Mouse (Mus musculus): ENCODE measurements around the gene Jmjd1c. TPM values are rescaled to one million over a fixed set of nuclear protein-coding genes. Genes with fewer than 3 reads are reported as not detected.

The Jmjd1c gene
- polyA plus RNA-seq, 1 experiment from 2014 or later: 59.5 TPM

- ATAC-seq (ENCODE audit: low FRiP score) (no peak), DNase-seq (ENCODE audit: low spot score) (peak; percentile 33)
- H3K4me1 ChIP-seq (replicated peaks; ENCODE audit: control insufficient read depth, insufficient read depth, low read length): peaks cover 17% of the 10 kb centered on the region
- H3K9ac ChIP-seq: peak overlapping the region; percentile 56
- no peaks in the 10 kb centered on the region for H3K36me3 ChIP-seq (replicated peaks; ENCODE audit: control insufficient read depth, insufficient read depth)
- no peaks in the 10 kb centered on the region for H3K9me3 ChIP-seq (ENCODE audit: control insufficient read depth, low read length)
- no peaks in the 10 kb centered on the region for H3K27me3 ChIP-seq (ENCODE audit: control insufficient read depth, insufficient read depth, low read length)
- H3K4me2 ChIP-seq (replicated peaks): peak overlapping the region; percentile 49
- H3K4me3 ChIP-seq (replicated peaks; ENCODE audit: low read length): peak overlapping the region; percentile 33
- peak overlapping the region; percentile 90 for H3K27ac ChIP-seq
- WGBS: 12% methylated on average over 5 of the region's 5 CpGs
These were observed 91.1 kb downstream of the Jmjd1c start for GRCm38 (mm10) chr10:67187001-67187453.

GRCm38 (mm10) chr10:67187952-67188351 is 92.0 kb downstream of the Jmjd1c start:
- Histone ChIP-seq H3K4me1 (replicated peaks; ENCODE audit: control insufficient read depth, insufficient read depth, low read length) (peaks cover 17% of the 10 kb centered on the region), H3K36me3 (replicated peaks; ENCODE audit: control insufficient read depth, insufficient read depth) (no peaks in the 10 kb centered on the region), H3K27me3 (ENCODE audit: control insufficient read depth, insufficient read depth, low read length) (no peaks in the 10 kb centered on the region), H3K27ac (no peak overlapping the region), H3K9me3 (ENCODE audit: control insufficient read depth, low read length) (no peaks in the 10 kb centered on the region), H3K9ac (peak overlapping the region; percentile 20; the same call in 1 of the 2 replicates), H3K4me3 (replicated peaks; ENCODE audit: low read length) (peak overlapping the region; percentile 33; the same call in 1 of the 2 replicates), H3K4me2 (replicated peaks) (peak overlapping the region; percentile 49)
- ATAC-seq (ENCODE audit: low FRiP score) (no peak), DNase-seq (ENCODE audit: low spot score) (no peak)
- WGBS: 93% methylated on average over 2 of the region's 2 CpGs

GRCm38 (mm10) chr10:67189057-67189456 is 93.1 kb downstream of the Jmjd1c start:
- no peak overlapping the region for H3K9ac ChIP-seq

GRCm38 (mm10) chr10:67190261-67190660 is 94.3 kb downstream of the Jmjd1c start:
- Histone ChIP-seq H3K4me3 (replicated peaks; ENCODE audit: low read length) (no peak overlapping the region), H3K27me3 (ENCODE audit: control insufficient read depth, insufficient read depth, low read length) (no peaks in the 10 kb centered on the region), H3K9ac (no peak overlapping the region), H3K4me1 (replicated peaks; ENCODE audit: control insufficient read depth, insufficient read depth, low read length) (peaks cover 17% of the 10 kb centered on the region), H3K36me3 (replicated peaks; ENCODE audit: control insufficient read depth, insufficient read depth) (no peaks in the 10 kb centered on the region), H3K27ac (no peak overlapping the region), H3K4me2 (replicated peaks) (no peak overlapping the region), H3K9me3 (ENCODE audit: control insufficient read depth, low read length) (no peaks in the 10 kb centered on the region)
- no peak for DNase-seq (ENCODE audit: low spot score)
- whole genome bisulfite sequencing: 91% methylated on average over 1 of the region's 1 CpGs
- ATAC-seq (ENCODE audit: low FRiP score): no peak

More at GRCm38 (mm10) chr10:67189057-67189456, 93.1 kb downstream of the Jmjd1c start:
- DNase-seq (ENCODE audit: low spot score) (no peak), ATAC-seq (ENCODE audit: low FRiP score) (no peak)
- Histone ChIP-seq H3K9me3 (ENCODE audit: control insufficient read depth, low read length) (no peaks in the 10 kb centered on the region), H3K27ac (no peak overlapping the region), H3K4me2 (replicated peaks) (peak overlapping the region; percentile 37), H3K27me3 (ENCODE audit: control insufficient read depth, insufficient read depth, low read length) (no peaks in the 10 kb centered on the region), H3K4me1 (replicated peaks; ENCODE audit: control insufficient read depth, insufficient read depth, low read length) (peaks cover 17% of the 10 kb centered on the region), H3K36me3 (replicated peaks; ENCODE audit: control insufficient read depth, insufficient read depth) (no peaks in the 10 kb centered on the region), H3K4me3 (replicated peaks; ENCODE audit: low read length) (no peak overlapping the region)

- H3K4me2 ChIP-seq (replicated peaks): no peak overlapping the region
- no peaks in the 10 kb centered on the region for H3K36me3 ChIP-seq (replicated peaks; ENCODE audit: control insufficient read depth, insufficient read depth)
- ATAC-seq (ENCODE audit: low FRiP score) (no peak), DNase-seq (ENCODE audit: low spot score) (no peak)
- no peak overlapping the region for H3K9ac ChIP-seq
- 97% methylated on average over 3 of the region's 3 CpGs for WGBS
- no peak overlapping the region for H3K27ac ChIP-seq
- H3K4me1 ChIP-seq (replicated peaks; ENCODE audit: control insufficient read depth, insufficient read depth, low read length): peaks cover 11% of the 10 kb centered on the region
- H3K9me3 ChIP-seq (ENCODE audit: control insufficient read depth, low read length): no peaks in the 10 kb centered on the region
- no peaks in the 10 kb centered on the region for H3K27me3 ChIP-seq (ENCODE audit: control insufficient read depth, insufficient read depth, low read length)
- H3K4me3 ChIP-seq (replicated peaks; ENCODE audit: low read length): no peak overlapping the region
These were observed 96.4 kb downstream of the Jmjd1c start for GRCm38 (mm10) chr10:67192366-67192765.

- WGBS: 63% methylated on average over 3 of the region's 3 CpGs
- H3K27ac ChIP-seq: no peak overlapping the region
- no peaks in the 10 kb centered on the region for H3K27me3 ChIP-seq (ENCODE audit: control insufficient read depth, insufficient read depth, low read length)
- no peak for DNase-seq (ENCODE audit: low spot score)
- H3K9ac ChIP-seq: no peak overlapping the region
- H3K4me3 ChIP-seq (replicated peaks; ENCODE audit: low read length): no peak overlapping the region
- no peaks in the 10 kb centered on the region for H3K36me3 ChIP-seq (replicated peaks; ENCODE audit: control insufficient read depth, insufficient read depth)
- ATAC-seq (ENCODE audit: low FRiP score): no peak
- H3K4me1 ChIP-seq (replicated peaks; ENCODE audit: control insufficient read depth, insufficient read depth, low read length): peaks cover 4% of the 10 kb centered on the region
- no peak overlapping the region for H3K4me2 ChIP-seq (replicated peaks)
- no peaks in the 10 kb centered on the region for H3K9me3 ChIP-seq (ENCODE audit: control insufficient read depth, low read length)
These were observed 97.2 kb downstream of the Jmjd1c start for GRCm38 (mm10) chr10:67193003-67193652.

- Histone ChIP-seq H3K36me3 (replicated peaks; ENCODE audit: control insufficient read depth, insufficient read depth) (no peaks in the 10 kb centered on the region), H3K4me2 (replicated peaks) (no peak overlapping the region), H3K4me1 (replicated peaks; ENCODE audit: control insufficient read depth, insufficient read depth, low read length) (peaks cover 3% of the 10 kb centered on the region), H3K27me3 (ENCODE audit: control insufficient read depth, insufficient read depth, low read length) (no peaks in the 10 kb centered on the region), H3K27ac (no peak overlapping the region), H3K9ac (no peak overlapping the region), H3K4me3 (replicated peaks; ENCODE audit: low read length) (no peak overlapping the region), H3K9me3 (ENCODE audit: control insufficient read depth, low read length) (no peaks in the 10 kb centered on the region)
- 95% methylated on average over 3 of the region's 3 CpGs for WGBS
- no peak for DNase-seq (ENCODE audit: low spot score)
- ATAC-seq (ENCODE audit: low FRiP score): no peak
These were observed 98.1 kb downstream of the Jmjd1c start for GRCm38 (mm10) chr10:67194046-67194445.

GRCm38 (mm10) chr10:67195671-67196070 is 99.7 kb downstream of the Jmjd1c start:
- 94% methylated on average over 1 of the region's 1 CpGs for WGBS
- Histone ChIP-seq H3K4me1 (replicated peaks; ENCODE audit: control insufficient read depth, insufficient read depth, low read length) (no peaks in the 10 kb centered on the region), H3K27ac (no peak overlapping the region), H3K4me2 (replicated peaks) (no peak overlapping the region), H3K9ac (no peak overlapping the region), H3K4me3 (replicated peaks; ENCODE audit: low read length) (no peak overlapping the region), H3K9me3 (ENCODE audit: control insufficient read depth, low read length) (no peaks in the 10 kb centered on the region), H3K27me3 (ENCODE audit: control insufficient read depth, insufficient read depth, low read length) (no peaks in the 10 kb centered on the region), H3K36me3 (replicated peaks; ENCODE audit: control insufficient read depth, insufficient read depth) (no peaks in the 10 kb centered on the region)
- DNase-seq (ENCODE audit: low spot score): no peak
- no peak for ATAC-seq (ENCODE audit: low FRiP score)

GRCm38 (mm10) chr10:67197186-67197585 is 101.3 kb downstream of the Jmjd1c start:
- Histone ChIP-seq H3K27me3 (ENCODE audit: control insufficient read depth, insufficient read depth, low read length) (no peaks in the 10 kb centered on the region), H3K9ac (no peak overlapping the region), H3K4me2 (replicated peaks) (no peak overlapping the region), H3K36me3 (replicated peaks; ENCODE audit: control insufficient read depth, insufficient read depth) (no peaks in the 10 kb centered on the region), H3K27ac (no peak overlapping the region), H3K9me3 (ENCODE audit: control insufficient read depth, low read length) (no peaks in the 10 kb centered on the region), H3K4me1 (replicated peaks; ENCODE audit: control insufficient read depth, insufficient read depth, low read length) (no peaks in the 10 kb centered on the region; the same call in 1 of the 2 replicates), H3K4me3 (replicated peaks; ENCODE audit: low read length) (no peak overlapping the region)
- DNase-seq (ENCODE audit: low spot score) (no peak), ATAC-seq (ENCODE audit: low FRiP score) (no peak)
- WGBS: 88% methylated on average over 4 of the region's 4 CpGs

Data from hindbrain, embryonic 14.5 days (tissue).